Mouse (Mus musculus) C2C12 (cell line): ENCODE measurements around the gene Map3k4.

Source experiments
- CEBPB ChIP-seq: IDR thresholded peaks from one replicate; pipeline ENCODE4 v1.6.1; 2011; ENCODE audit warnings: low read depth, mild to moderate bottlenecking, control low read depth, moderate library complexity
- CTCF ChIP-seq: IDR thresholded peaks from one replicate; pipeline ENCODE4 v1.5.1; 2011; ENCODE audit not compliant: control insufficient read depth, insufficient read depth, insufficient read length
- FOSL1 ChIP-seq: IDR thresholded peaks from one replicate; pipeline ENCODE4 v1.8.0; 2011; ENCODE audit warnings: mild to moderate bottlenecking, low read length; ENCODE audit not compliant: poor library complexity, insufficient read depth, severe bottlenecking
- MAX ChIP-seq: IDR thresholded peaks from one replicate; pipeline ENCODE4 v1.6.1; 2011; ENCODE audit warnings: mild to moderate bottlenecking, control low read depth
- MYOG ChIP-seq: IDR thresholded peaks from one replicate; pipeline ENCODE4 v1.6.1; 2011; ENCODE audit not compliant: control insufficient read depth, insufficient read length; ENCODE audit errors: extremely low read depth
- USF1 ChIP-seq: IDR thresholded peaks from one replicate; pipeline ENCODE4 v1.6.1; 2011; ENCODE audit warnings: low read depth, mild to moderate bottlenecking, control low read depth, moderate library complexity

GRCm38 (mm10) chr17:12317954-12318651 lies 493 bp downstream of the Map3k4 start:
- no peak for TF ChIP-seq CEBPB
- no peak for TF ChIP-seq CTCF
- TF ChIP-seq USF1: no peak
- TF ChIP-seq MAX: no peak
- no peak for TF ChIP-seq MYOG
- TF ChIP-seq FOSL1: no peak
